Mouse (Mus musculus): Measurements from ENCODE around the gene Krt32. TPM values are rescaled to one million over a fixed set of nuclear protein-coding genes. Genes with fewer than 3 reads are reported as not detected.

Krt32 gene
- total and polyA plus RNA-seq, 3 experiments = not detected

GRCm38 (mm10) chr11:100097819-100098218, 9.8 kb upstream of the Krt32 start:
- Histone ChIP-seq H3K79me2 (replicated peaks; ENCODE audit: control insufficient read depth, insufficient read depth, low read length) (no peaks in the 10 kb centered on the region), H3K4me1 (ENCODE audit: control insufficient read depth, insufficient read depth, low read length) (no peaks in the 10 kb centered on the region), H3K27me3 (ENCODE audit: control insufficient read depth, insufficient read depth, low read length) (no peaks in the 10 kb centered on the region), H3K36me3 (ENCODE audit: control insufficient read depth, insufficient read depth, low read length) (no peaks in the 10 kb centered on the region), H3K4me3 (no peak overlapping the region), H3K9ac (ENCODE audit: low read depth, low read length) (no peak overlapping the region), H3K27ac (no peak overlapping the region)
- intact Hi-C loops (cut with DNase I) = no loop called here
- no peak for DNase-seq
- TF ChIP-seq CTCF (IDR thresholded peaks at IDR 0.05) (no peak), POLR2A (IDR thresholded peaks at IDR 0.05; ENCODE audit: insufficient read depth, low read depth, low read length) (no peak), EP300 (IDR thresholded peaks at IDR 0.05; ENCODE audit: insufficient read depth, low read depth, low read length) (no peak)
- WGBS = 72% methylated on average over 9 of the region's 9 CpGs

- no peaks in the 10 kb centered on the region for H3K36me3 ChIP-seq (ENCODE audit: control insufficient read depth, insufficient read depth, low read length)
- intact Hi-C loops (cut with DNase I) = no loop called here
- 82% methylated on average over 9 of the region's 9 CpGs for WGBS
- H3K4me1 ChIP-seq (ENCODE audit: control insufficient read depth, insufficient read depth, low read length) = no peaks in the 10 kb centered on the region
- H3K79me2 ChIP-seq (replicated peaks; ENCODE audit: control insufficient read depth, insufficient read depth, low read length) = no peaks in the 10 kb centered on the region
- H3K4me3 ChIP-seq = no peak within 1 kb of the TSS
- DNase-seq = no peak
- no peak within 1 kb of the TSS for H3K9ac ChIP-seq (ENCODE audit: low read depth, low read length)
- H3K27ac ChIP-seq = no peak within 1 kb of the TSS
- H3K27me3 ChIP-seq (ENCODE audit: control insufficient read depth, insufficient read depth, low read length) = no peaks in the 10 kb centered on the region
- TF ChIP-seq EP300 (IDR thresholded peaks at IDR 0.05; ENCODE audit: insufficient read depth, low read depth, low read length) (no peak), POLR2A (IDR thresholded peaks at IDR 0.05; ENCODE audit: insufficient read depth, low read depth, low read length) (no peak), CTCF (IDR thresholded peaks at IDR 0.05) (no peak)
Measured at GRCm38 (mm10) chr11:100096141-100096540, 8.1 kb upstream of the Krt32 start, which contains the start of gene Krt35. TSS of gene Krt35 (minus strand) at chr11:100096241.

GRCm38 (mm10) chr11:100088378-100089025, 476 bp upstream of the Krt32 start:
- no peak for TF ChIP-seq POLR2A (IDR thresholded peaks at IDR 0.05; ENCODE audit: insufficient read depth, low read depth, low read length)
- TF ChIP-seq EP300 (IDR thresholded peaks at IDR 0.05; ENCODE audit: insufficient read depth, low read depth, low read length) = no peak
- no peak for TF ChIP-seq CTCF (IDR thresholded peaks at IDR 0.05)
- Histone ChIP-seq H3K79me2 (replicated peaks; ENCODE audit: control insufficient read depth, insufficient read depth, low read length) (no peaks in the 10 kb centered on the region), H3K27ac (no peak overlapping the region), H3K4me1 (ENCODE audit: control insufficient read depth, insufficient read depth, low read length) (no peaks in the 10 kb centered on the region), H3K36me3 (ENCODE audit: control insufficient read depth, insufficient read depth, low read length) (no peaks in the 10 kb centered on the region), H3K27me3 (ENCODE audit: control insufficient read depth, insufficient read depth, low read length) (no peaks in the 10 kb centered on the region; the same call in none of the 2 replicates), H3K9ac (ENCODE audit: low read depth, low read length) (no peak overlapping the region), H3K4me3 (no peak overlapping the region)
- WGBS = 63% methylated on average over 7 of the region's 7 CpGs
- intact Hi-C loops (cut with DNase I) = no loop called here
- DNase-seq = no peak

- Histone ChIP-seq H3K4me1 (ENCODE audit: control insufficient read depth, insufficient read depth, low read length) (no peaks in the 10 kb centered on the region), H3K4me3 (no peak overlapping the region), H3K27ac (no peak overlapping the region), H3K27me3 (ENCODE audit: control insufficient read depth, insufficient read depth, low read length) (no peaks in the 10 kb centered on the region), H3K9ac (ENCODE audit: low read depth, low read length) (no peak overlapping the region), H3K36me3 (ENCODE audit: control insufficient read depth, insufficient read depth, low read length) (no peaks in the 10 kb centered on the region), H3K79me2 (replicated peaks; ENCODE audit: control insufficient read depth, insufficient read depth, low read length) (no peaks in the 10 kb centered on the region)
- DNase-seq = no peak
- WGBS = 49% methylated on average over 1 of the region's 1 CpGs
- TF ChIP-seq POLR2A (IDR thresholded peaks at IDR 0.05; ENCODE audit: insufficient read depth, low read depth, low read length) (no peak), CTCF (IDR thresholded peaks at IDR 0.05) (no peak), EP300 (IDR thresholded peaks at IDR 0.05; ENCODE audit: insufficient read depth, low read depth, low read length) (no peak)
- intact Hi-C loops (cut with DNase I) = no loop called here
Measured at GRCm38 (mm10) chr11:100073873-100074272, 14.2 kb downstream of the Krt32 start.

- Histone ChIP-seq H3K27ac (no peak overlapping the region), H3K27me3 (ENCODE audit: control insufficient read depth, insufficient read depth, low read length) (no peaks in the 10 kb centered on the region), H3K36me3 (ENCODE audit: control insufficient read depth, insufficient read depth, low read length) (no peaks in the 10 kb centered on the region), H3K4me1 (ENCODE audit: control insufficient read depth, insufficient read depth, low read length) (no peaks in the 10 kb centered on the region), H3K4me3 (no peak overlapping the region), H3K79me2 (replicated peaks; ENCODE audit: control insufficient read depth, insufficient read depth, low read length) (no peaks in the 10 kb centered on the region), H3K9ac (ENCODE audit: low read depth, low read length) (no peak overlapping the region)
- DNase-seq = no peak
- WGBS = 59% methylated on average over 17 of the region's 17 CpGs
- no peak for TF ChIP-seq CTCF (IDR thresholded peaks at IDR 0.05)
- no peak for TF ChIP-seq POLR2A (IDR thresholded peaks at IDR 0.05; ENCODE audit: insufficient read depth, low read depth, low read length)
- TF ChIP-seq EP300 (IDR thresholded peaks at IDR 0.05; ENCODE audit: insufficient read depth, low read depth, low read length) = no peak
- intact Hi-C loops (cut with DNase I) = loop anchor here (5.0 kb wide), 1 partner anchor 100 kb away; no protein-coding TSS in a partner anchor
Measured at GRCm38 (mm10) chr11:100067293-100068036, 20.6 kb downstream of the Krt32 start.
